Mouse (Mus musculus): ENCODE data around the gene Kcng4. TPM values are rescaled to one million over a fixed set of nuclear protein-coding genes. Genes with fewer than 3 reads are reported as not detected.

Kcng4 gene
- polyA plus RNA-seq, 1 experiment from 2014 or later: not detected

DNA sequence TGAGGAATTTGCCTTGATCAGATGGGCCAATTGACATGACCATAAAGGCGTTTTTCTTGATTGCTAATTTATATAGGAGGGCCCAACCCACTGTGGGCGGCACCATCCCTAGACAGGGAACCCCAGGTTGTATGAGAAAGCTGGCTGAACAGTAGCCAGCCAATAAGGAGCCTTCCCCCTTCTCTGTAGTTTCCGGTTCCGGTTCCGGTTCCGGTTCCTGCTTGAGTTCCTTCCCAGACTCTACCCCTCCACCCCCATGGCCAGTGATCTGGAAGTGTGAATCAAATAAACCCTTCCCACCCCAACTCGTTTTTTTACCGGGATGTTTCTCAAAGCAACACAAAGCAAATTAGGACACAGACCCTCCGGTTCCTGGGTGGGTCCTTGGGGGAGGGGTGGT, 3.2 kb downstream of the Kcng4 start:
- H3K27ac ChIP-seq: no peak overlapping the region
- no peaks in the 10 kb centered on the region for H3K36me3 ChIP-seq (ENCODE audit: inconsistent target)
- no peak overlapping the region for H3K4me3 ChIP-seq (ENCODE audit: inconsistent target)
- H3K79me2 ChIP-seq (ENCODE audit: inconsistent target): no peaks in the 10 kb centered on the region
- 82% methylated on average over 9 of the region's 9 CpGs for WGBS (ENCODE audit: missing documents)

DNA sequence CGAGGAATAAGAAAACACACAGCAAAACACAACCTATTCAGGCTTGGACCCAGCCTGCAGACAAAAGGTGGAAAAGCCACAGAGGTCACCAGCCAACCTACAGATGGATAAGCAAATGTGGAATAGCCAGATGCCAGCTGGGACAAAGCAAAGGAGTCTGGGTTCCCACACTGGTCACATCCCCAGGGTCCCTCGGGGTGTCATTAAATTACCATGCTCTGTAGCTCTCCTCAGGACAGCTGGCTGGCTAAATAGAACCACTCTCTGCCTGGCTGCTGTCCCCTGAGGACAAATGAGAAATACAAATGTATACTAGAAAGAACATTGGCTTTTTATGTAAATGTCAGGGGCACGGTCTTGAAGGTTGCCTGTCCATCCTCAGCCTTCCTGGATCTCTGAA, 4.6 kb downstream of the Kcng4 start:
- 61% methylated on average over 3 of the region's 3 CpGs for WGBS (ENCODE audit: missing documents)
- H3K79me2 ChIP-seq (ENCODE audit: inconsistent target): no peaks in the 10 kb centered on the region
- no peak overlapping the region for H3K27ac ChIP-seq
- H3K36me3 ChIP-seq (ENCODE audit: inconsistent target): no peaks in the 10 kb centered on the region
- H3K4me3 ChIP-seq (ENCODE audit: inconsistent target): no peak overlapping the region

DNA sequence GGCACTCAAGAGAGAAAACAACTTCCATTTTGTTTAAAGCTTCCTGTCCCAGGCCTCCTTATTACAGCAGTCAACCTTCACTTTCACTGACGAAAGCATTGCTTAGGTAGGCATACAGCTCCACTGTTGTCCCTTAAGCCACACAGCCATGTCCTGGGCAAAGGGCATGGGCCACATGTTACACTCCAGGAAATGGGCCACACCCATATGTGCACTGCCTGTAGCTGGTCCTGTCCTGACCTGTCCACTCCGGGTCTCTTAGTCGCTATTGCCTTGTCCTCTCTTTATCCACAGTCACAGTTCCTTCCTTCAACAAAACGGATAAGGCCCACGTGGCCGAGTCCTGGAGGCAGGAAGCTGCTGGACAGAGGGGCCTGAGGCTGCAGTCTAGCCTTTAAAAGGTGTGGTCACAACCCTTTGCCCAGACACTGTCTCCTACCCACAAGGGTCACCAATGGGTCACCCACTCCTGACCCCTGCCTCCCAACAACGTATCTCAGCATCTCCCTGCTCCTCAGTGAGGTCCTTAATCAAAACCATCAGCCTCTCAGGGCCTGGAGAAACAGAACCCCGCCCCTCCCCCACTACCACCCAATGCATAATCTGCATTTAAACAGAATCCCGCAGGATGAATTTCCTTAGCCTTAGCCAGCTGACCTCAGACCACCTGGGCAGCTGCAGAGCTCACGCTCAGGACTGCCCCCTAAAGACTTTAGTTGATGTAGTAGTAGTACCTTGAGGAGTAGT, 7.7 kb downstream of the Kcng4 start:
- no peak overlapping the region for H3K4me3 ChIP-seq (ENCODE audit: inconsistent target)
- WGBS (ENCODE audit: missing documents): 77% methylated on average over 10 of the region's 10 CpGs
- H3K36me3 ChIP-seq (ENCODE audit: inconsistent target): no peaks in the 10 kb centered on the region
- H3K27ac ChIP-seq: no peak overlapping the region
- H3K79me2 ChIP-seq (ENCODE audit: inconsistent target): no peaks in the 10 kb centered on the region

DNA sequence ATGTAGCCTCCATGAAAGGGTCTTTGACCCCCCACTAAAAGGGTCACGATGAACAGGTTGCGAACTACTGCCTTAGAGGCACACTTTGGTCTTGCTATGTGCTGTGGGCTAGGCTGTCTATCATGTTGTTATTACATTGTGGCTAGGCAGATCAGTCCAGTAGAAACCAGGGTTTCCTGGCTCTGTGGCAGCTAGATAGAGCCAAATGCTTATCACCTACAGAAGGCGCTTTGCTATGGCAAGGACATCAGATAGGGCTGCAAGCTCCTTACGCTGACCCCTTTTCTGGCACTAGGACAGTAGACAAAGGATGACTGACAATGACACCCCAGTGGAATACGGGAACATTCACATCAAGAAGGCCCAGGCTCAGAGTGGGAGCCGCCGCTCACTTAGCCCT, 8.3 kb downstream of the Kcng4 start:
- WGBS (ENCODE audit: missing documents): 98% methylated on average over 6 of the region's 7 CpGs
- Histone ChIP-seq H3K79me2 (ENCODE audit: inconsistent target) (no peaks in the 10 kb centered on the region), H3K36me3 (ENCODE audit: inconsistent target) (no peaks in the 10 kb centered on the region), H3K4me3 (ENCODE audit: inconsistent target) (no peak overlapping the region), H3K27ac (no peak overlapping the region)

DNA sequence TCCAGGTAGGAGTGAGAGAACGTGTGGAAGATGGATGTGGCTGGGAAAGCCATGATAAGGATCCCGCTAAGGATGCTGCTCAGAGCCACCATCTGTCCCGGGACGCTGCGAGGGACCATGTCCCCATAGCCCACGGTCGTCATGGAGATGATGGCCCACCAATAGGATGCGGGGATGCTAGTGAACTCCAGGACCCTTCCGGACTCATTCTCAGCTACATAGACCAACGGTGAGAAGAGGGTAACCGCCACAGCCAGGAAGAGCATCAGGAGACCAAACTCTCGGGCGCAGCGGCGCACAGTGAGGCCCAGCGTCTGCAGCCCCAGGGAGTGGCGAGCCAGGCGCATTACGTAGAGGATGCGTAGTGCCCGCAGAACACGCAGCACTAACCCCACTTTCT, 9.7 kb downstream of the Kcng4 start:
- Histone ChIP-seq H3K27ac (no peak overlapping the region), H3K79me2 (ENCODE audit: inconsistent target) (no peaks in the 10 kb centered on the region), H3K4me3 (ENCODE audit: inconsistent target) (no peak overlapping the region), H3K36me3 (ENCODE audit: inconsistent target) (no peaks in the 10 kb centered on the region)
- WGBS (ENCODE audit: missing documents): 95% methylated on average over 22 of the region's 22 CpGs

DNA sequence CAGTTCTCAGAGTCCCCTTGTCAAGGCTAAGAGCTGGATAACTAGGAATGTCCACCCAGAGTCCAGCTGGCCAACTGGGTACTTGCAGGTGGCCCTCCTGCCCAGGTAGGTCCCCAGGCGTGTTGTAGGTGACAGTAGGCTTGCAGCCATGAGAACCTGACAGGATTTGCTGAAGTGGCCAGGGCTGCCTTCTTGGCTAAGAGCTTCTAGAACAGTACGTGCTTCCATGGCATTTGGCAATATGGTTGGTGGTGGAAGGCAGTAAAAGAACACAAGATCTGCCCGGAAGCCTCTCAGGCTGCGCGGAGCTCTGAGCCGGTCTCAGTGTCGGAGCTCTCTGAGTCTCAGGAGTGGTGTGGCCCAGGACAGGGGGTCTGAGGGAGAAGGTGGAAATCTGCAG, 10.6 kb downstream of the Kcng4 start:
- WGBS (ENCODE audit: missing documents): 91% methylated on average over 7 of the region's 7 CpGs
- Histone ChIP-seq H3K79me2 (ENCODE audit: inconsistent target) (no peaks in the 10 kb centered on the region), H3K4me3 (ENCODE audit: inconsistent target) (no peak overlapping the region), H3K27ac (no peak overlapping the region), H3K36me3 (ENCODE audit: inconsistent target) (no peaks in the 10 kb centered on the region)

DNA sequence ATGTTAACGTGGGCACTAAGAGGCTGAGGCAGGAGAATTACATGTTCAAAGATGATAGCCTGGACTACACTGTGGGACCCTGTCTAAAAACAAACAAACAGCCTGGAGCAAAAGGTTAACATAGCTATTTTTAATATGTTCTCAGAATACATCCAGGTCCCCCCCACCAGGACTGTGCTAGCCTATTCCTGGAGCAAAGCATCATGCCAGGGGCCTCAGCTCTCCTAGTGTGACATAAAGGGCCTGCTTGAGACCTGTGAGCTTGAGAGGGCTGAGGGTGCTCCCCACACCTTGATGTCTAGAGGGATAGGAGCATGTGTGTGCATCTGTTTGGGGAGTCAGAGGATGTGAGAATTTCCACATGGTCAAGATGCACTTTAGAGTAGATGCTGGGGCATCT, 11.7 kb downstream of the Kcng4 start:
- 82% methylated on average over 1 of the region's 1 CpGs for WGBS (ENCODE audit: missing documents)
- Histone ChIP-seq H3K79me2 (ENCODE audit: inconsistent target) (no peaks in the 10 kb centered on the region), H3K27ac (no peak overlapping the region), H3K4me3 (ENCODE audit: inconsistent target) (no peak overlapping the region), H3K36me3 (ENCODE audit: inconsistent target) (no peaks in the 10 kb centered on the region)

DNA sequence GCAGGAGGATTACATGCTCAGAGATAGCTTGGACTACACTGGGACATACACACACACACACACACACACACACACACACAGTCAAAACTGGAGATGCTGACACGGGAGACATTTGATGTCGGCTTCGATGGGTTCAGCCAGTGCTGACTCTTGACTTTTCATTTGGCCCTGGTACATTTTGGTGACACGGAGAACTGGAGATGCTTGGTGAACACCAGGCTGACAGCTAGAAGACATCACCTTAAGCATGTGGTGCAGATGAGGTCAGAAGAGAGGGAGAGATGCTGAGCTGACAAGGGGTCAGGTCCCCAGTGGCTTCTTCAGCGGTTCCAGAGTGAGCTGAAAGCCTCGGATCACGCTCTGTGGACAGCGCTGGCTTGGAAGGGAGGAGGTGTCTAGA, 12.4 kb downstream of the Kcng4 start:
- Histone ChIP-seq H3K79me2 (ENCODE audit: inconsistent target) (no peaks in the 10 kb centered on the region), H3K4me3 (ENCODE audit: inconsistent target) (no peak overlapping the region), H3K27ac (no peak overlapping the region), H3K36me3 (ENCODE audit: inconsistent target) (no peaks in the 10 kb centered on the region)
- WGBS (ENCODE audit: missing documents): 85% methylated on average over 8 of the region's 8 CpGs

DNA sequence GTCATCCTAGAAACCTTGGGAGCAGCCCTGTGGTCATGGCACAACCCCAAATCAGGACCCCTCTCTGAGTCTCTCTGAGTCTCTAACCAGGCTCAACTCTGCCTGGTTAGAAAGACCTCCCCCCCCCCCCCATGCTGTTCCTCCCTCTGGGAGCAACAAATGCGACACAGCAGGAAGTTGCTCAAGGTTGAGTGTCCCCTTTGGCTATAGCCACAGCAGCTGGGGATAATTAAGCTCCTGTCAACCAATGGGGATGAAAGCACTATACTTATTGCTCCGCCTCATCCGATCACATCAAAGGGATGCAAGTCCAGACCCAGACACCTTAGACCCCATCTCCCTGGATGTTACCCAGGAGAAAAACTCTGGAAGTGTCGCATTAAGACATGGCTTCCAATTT, 12.9 kb downstream of the Kcng4 start:
- Histone ChIP-seq H3K79me2 (ENCODE audit: inconsistent target) (no peaks in the 10 kb centered on the region), H3K4me3 (ENCODE audit: inconsistent target) (no peak overlapping the region), H3K36me3 (ENCODE audit: inconsistent target) (no peaks in the 10 kb centered on the region), H3K27ac (no peak overlapping the region)
- 64% methylated on average over 4 of the region's 4 CpGs for WGBS (ENCODE audit: missing documents)

DNA sequence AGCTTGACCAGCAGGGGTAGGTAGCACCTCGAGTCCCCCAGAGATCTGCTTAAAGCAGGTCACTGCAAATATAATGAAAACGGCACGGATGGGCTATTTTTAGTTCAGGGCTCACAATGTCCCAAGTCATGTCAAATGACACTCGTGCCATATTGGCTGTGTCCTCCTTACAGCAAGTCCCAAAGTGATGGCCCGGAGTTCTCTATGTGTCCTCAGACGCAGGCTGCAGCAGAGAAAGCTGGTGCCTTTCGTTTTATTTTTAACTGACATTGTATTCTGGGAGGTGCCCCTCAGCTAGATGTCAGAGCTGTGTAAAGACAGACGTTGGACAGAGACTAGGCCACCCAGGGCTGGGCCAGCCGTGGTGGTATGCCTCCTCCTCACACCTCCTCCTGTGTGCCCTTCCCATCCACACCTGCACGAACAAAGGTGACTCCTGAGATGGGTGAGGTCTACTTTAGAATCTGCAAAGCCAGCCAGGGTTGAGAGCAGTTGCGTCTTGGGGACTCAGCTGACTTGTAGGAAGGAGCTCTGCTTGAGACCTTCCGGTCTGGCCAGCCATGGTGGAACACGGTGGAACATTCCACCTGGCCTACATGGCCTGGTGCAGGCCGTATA, 14.5 kb downstream of the Kcng4 start:
- H3K27ac ChIP-seq: no peak overlapping the region
- H3K79me2 ChIP-seq (ENCODE audit: inconsistent target): no peaks in the 10 kb centered on the region
- no peaks in the 10 kb centered on the region for H3K36me3 ChIP-seq (ENCODE audit: inconsistent target)
- H3K4me3 ChIP-seq (ENCODE audit: inconsistent target): no peak overlapping the region
- 92% methylated on average over 14 of the region's 14 CpGs for WGBS (ENCODE audit: missing documents)

DNA sequence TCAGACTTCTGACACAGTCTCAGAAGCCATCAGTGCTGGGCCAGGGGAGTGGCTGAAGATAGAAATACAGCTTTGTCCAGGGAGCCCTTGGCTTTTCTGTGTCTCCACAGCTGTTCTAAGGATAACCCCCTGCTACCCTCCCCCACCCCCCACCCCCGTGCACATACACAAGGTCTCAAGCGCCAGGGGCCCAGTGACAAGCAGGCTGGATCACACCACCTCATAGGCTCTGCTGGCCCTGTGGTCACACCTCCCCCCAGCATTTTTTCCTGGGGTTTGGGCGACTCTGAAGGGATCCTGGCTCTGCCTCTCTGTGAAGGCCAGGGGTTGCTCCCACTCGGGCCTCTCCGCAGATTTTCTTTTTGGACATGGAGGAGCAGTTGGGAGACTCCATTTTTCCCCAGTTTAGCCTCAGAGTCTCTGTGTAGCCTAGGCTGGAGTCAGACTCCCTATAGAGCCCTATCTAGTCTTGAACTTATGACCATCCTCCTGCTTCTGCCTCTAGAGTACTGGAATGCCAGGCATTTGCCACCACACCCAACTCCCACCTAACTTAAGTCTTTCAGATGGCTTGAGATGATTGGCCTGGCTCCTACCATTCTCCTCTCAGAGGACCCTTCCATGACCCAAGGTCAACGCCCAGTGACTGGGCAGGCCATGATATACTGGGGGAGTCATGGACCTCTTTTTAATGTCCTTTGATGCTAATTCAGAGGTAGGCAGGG, 15.2 kb downstream of the Kcng4 start:
- Histone ChIP-seq H3K27ac (no peak overlapping the region), H3K36me3 (ENCODE audit: inconsistent target) (no peaks in the 10 kb centered on the region), H3K4me3 (ENCODE audit: inconsistent target) (no peak overlapping the region), H3K79me2 (ENCODE audit: inconsistent target) (no peaks in the 10 kb centered on the region)
- WGBS (ENCODE audit: missing documents): 63% methylated on average over 6 of the region's 6 CpGs

DNA sequence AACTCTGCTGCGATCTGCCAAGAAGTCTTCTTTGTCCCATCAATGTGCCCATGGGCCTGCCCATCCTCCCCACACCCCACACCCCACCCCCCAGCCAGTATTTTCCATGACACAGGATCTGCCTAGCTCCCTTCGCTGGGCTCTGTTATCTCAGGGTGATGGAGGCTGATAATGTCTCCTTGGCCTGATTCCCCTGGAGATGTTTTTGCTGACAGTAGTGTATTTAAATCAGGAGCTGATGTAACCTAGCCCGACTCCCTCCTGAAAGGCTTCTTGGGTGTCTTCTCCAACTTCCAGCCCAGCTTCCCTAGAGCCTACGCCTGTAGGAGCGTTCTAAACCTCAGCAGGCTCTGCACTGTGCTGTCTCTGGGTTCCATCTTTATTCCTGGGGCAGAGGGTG, 16.6 kb downstream of the Kcng4 start:
- 84% methylated on average over 5 of the region's 5 CpGs for WGBS (ENCODE audit: missing documents)
- H3K36me3 ChIP-seq (ENCODE audit: inconsistent target): no peaks in the 10 kb centered on the region
- H3K79me2 ChIP-seq (ENCODE audit: inconsistent target): no peaks in the 10 kb centered on the region
- no peak overlapping the region for H3K4me3 ChIP-seq (ENCODE audit: inconsistent target)
- H3K27ac ChIP-seq: no peak overlapping the region

DNA sequence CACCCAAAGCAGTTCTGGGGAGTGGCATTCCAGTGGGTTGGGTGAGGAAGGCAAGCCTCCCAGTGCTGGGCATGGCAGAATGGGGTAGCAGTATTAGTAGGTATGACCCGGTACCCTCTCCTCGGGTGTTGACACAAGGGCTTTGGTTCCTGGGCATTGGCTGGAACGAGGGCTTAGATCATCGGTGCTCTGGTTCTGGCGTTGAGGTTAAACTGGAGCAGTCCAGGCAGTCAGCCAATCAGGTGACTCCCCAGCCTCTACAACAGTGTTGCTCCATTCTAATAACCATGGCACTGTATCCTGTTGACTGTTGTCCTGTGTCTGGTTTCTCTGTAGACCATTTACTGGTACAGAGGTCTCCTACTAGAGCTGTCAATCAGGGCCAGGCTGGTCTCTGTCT, 17.9 kb downstream of the Kcng4 start:
- no peaks in the 10 kb centered on the region for H3K79me2 ChIP-seq (ENCODE audit: inconsistent target)
- WGBS (ENCODE audit: missing documents): 88% methylated on average over 5 of the region's 5 CpGs
- no peaks in the 10 kb centered on the region for H3K36me3 ChIP-seq (ENCODE audit: inconsistent target)

DNA sequence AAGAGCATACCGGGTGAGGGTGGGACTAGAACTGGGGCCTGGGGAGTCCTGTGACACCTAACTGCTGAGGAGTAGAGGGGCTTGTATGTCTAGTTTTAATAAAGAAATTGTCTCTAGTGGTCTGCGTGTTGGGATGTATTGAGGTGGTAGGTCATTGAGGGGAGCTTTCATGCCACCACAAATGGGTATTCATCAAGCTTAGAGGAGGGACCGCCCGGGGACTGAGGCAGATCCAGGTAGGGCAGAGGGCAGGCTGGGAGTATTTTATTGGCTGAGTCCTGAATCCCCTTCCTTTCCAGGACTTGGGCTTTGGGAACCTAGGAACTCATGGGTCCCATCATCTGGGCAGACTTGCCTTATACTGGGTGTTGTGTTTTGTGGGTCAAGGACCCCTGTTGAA, 18.7 kb downstream of the Kcng4 start:
- H3K27ac ChIP-seq: no peak overlapping the region
- 94% methylated on average over 4 of the region's 4 CpGs for WGBS (ENCODE audit: missing documents)
- H3K36me3 ChIP-seq (ENCODE audit: inconsistent target): no peaks in the 10 kb centered on the region
- no peaks in the 10 kb centered on the region for H3K79me2 ChIP-seq (ENCODE audit: inconsistent target)
- H3K4me3 ChIP-seq (ENCODE audit: inconsistent target): no peak overlapping the region

More for the DNA sequence above, 17.9 kb downstream of the Kcng4 start:
- H3K4me3 ChIP-seq (ENCODE audit: inconsistent target): no peak overlapping the region
- no peak overlapping the region for H3K27ac ChIP-seq

DNA sequence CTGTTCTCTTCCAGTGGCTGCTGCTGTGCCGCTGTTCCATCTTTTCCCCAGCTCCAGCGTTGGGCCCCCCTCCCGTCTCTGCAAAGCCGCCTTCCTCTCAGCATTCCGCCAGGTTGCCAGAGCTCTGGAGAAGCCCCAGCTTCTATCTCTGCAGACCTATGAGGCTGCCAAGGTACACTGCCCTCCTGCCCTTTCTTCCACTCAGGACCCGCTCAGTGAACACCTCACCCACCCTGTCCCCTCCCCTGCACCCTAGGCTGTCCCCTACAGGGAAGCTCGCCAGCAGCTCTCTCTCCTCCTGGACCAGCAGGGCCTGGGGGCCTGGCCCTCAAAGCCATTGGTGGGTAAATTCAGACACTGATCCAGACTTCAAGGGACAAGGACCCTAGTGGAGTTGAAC, 19.1 kb downstream of the Kcng4 start:
- H3K4me3 ChIP-seq (ENCODE audit: inconsistent target): no peak overlapping the region
- no peaks in the 10 kb centered on the region for H3K79me2 ChIP-seq (ENCODE audit: inconsistent target)
- H3K27ac ChIP-seq: no peak overlapping the region
- 85% methylated on average over 7 of the region's 7 CpGs for WGBS (ENCODE audit: missing documents)
- no peaks in the 10 kb centered on the region for H3K36me3 ChIP-seq (ENCODE audit: inconsistent target)
